Mouse (Mus musculus) C2C12 (cell line): Measurements from ENCODE around the gene Trak1.

Source experiments
- CTCF ChIP-seq: IDR thresholded peaks from one replicate; pipeline ENCODE4 v1.5.1; 2011; ENCODE audit not compliant: control insufficient read depth, insufficient read depth, insufficient read length
- MYOG ChIP-seq: IDR thresholded peaks from one replicate; pipeline ENCODE4 v1.6.1; 2011; ENCODE audit not compliant: control insufficient read depth, insufficient read length; ENCODE audit errors: extremely low read depth

- no peak for TF ChIP-seq CTCF
- no peak for TF ChIP-seq MYOG
Observed at GRCm38 (mm10) chr9:121511911-121512310, 214.6 kb downstream of the Trak1 start.
